Mouse (Mus musculus) granulocyte monocyte progenitor cell, adult 5-6 weeks (primary cell): ENCODE results near the gene Thpo. TPM values are rescaled to one million over a fixed set of nuclear protein-coding genes. Genes with fewer than 3 reads are reported as not detected.

Experiments used
- ATAC-seq: replicated peaks from 2 replicates; pipeline ENCODE4 v1.8.0; 2016; ENCODE audit warnings: mild to moderate bottlenecking, moderate TSS enrichment, inconsistent platforms; ENCODE audit not compliant: poor library complexity, severe bottlenecking
- total RNA-seq, 2 experiments: library from RNA; stranded (forward) in 1 of 2; stranded (reverse) in 1 of 2; fragments of 200-712, 200-1000 nt in 1 of 2; fragments of >200 nt in 1 of 2; fragmentation: Nextera tagmentation in 1 of 2; gene quantifications; 2 replicates each; pipeline ENCODE4 v1.2.3; 2014 to 2017

Thpo gene
- total RNA-seq, 2 experiments from 2014 or later, result not detected

DNA sequence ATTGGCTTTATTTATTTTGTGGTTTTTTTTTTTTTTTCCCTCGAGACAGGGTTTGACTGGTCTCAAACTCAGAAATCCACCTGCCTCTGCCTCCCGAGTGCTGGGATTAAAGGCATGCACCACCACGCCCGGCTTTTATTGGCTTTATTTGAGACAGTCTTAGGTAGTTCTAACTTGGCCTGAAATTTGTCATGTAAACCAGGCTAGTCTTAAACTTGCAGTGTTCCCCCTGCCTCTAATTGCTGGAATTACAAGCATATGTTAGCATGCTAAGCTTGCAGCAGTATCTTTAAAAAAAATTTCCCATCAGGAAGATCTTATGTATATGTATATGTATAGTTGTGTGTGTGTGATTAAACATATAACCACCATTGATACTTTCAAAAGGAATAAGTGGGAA lies 57.6 kb downstream of the Thpo start:
- no peak for ATAC-seq

DNA sequence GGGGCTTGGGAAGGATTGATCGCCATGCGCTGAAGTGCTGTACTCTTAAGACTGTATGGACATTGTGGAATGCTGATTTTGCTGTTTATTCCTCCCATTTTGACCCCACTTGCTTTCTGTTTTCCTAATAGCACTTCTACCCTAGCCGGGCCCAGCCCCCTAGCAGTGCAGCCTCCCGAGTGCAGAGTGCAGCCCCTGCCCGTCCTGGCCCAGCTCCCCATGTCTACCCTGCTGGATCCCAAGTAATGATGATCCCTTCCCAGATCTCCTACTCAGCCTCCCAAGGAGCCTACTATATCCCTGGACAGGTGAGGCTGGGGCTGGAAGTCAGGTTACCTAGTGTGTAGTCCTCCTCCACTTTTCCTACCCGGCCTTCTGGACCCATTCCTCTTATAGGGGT lies 59.1 kb downstream of the Thpo start:
- ATAC-seq, result no peak

Other genes starting within 250 kb of the Thpo start
- 61.7 and 84.4 TPM in 2 replicates for gene Eif2b5, start 235.7 kb downstream of the Thpo start, total RNA-seq (2014; fragmentation: Nextera tagmentation)
- gene Eif2b5, start 235.7 kb downstream of the Thpo start, total RNA-seq (2017), result 87.0 and 90.0 TPM in 2 replicates
- 26.4 and 30.7 TPM in 2 replicates for gene Dvl3, start 217.5 kb downstream of the Thpo start, total RNA-seq (2014; fragmentation: Nextera tagmentation)
- gene Dvl3, start 217.5 kb downstream of the Thpo start, total RNA-seq (2017), result 2.0 and 2.3 TPM in 2 replicates
- 206 and 247 TPM in 2 replicates for gene Ap2m1, start 199.0 kb downstream of the Thpo start, total RNA-seq (2014; fragmentation: Nextera tagmentation)
- gene Ap2m1, start 199.0 kb downstream of the Thpo start, total RNA-seq (2017), result 175 and 225 TPM in 2 replicates
- 33.0 and 42.3 TPM in 2 replicates for gene Abcf3, start 185.9 kb downstream of the Thpo start, total RNA-seq (2014; fragmentation: Nextera tagmentation)
- gene Abcf3, start 185.9 kb downstream of the Thpo start, total RNA-seq (2017), result 55.1 and 96.9 TPM in 2 replicates
- gene Vwa5b2, start 145.0 kb downstream of the Thpo start, total RNA-seq (2014; fragmentation: Nextera tagmentation), result not detected in 2 replicates
- gene Vwa5b2, start 145.0 kb downstream of the Thpo start, total RNA-seq (2017), result not detected in 2 replicates
- 34.5 and 65.8 TPM in 2 replicates for gene Eef1akmt4, start 122.9 kb downstream of the Thpo start, total RNA-seq (2014; fragmentation: Nextera tagmentation)
- 12.4 and 15.5 TPM in 2 replicates for gene Eef1akmt4, start 122.9 kb downstream of the Thpo start, total RNA-seq (2017)
- not detected in 2 replicates for gene Gm49333, start 122.9 kb downstream of the Thpo start, total RNA-seq (2014; fragmentation: Nextera tagmentation)
- not detected in 2 replicates for gene Gm49333, start 122.9 kb downstream of the Thpo start, total RNA-seq (2017)
- gene Alg3, start 122.8 kb downstream of the Thpo start, total RNA-seq (2014; fragmentation: Nextera tagmentation), result 39.6 and 41.2 TPM in 2 replicates
- gene Alg3, start 122.8 kb downstream of the Thpo start, total RNA-seq (2017), result 18.2 and 25.2 TPM in 2 replicates
- 0.56 TPM in 1 of 2 replicates, not detected in the other for gene Camk2n2, start 113.2 kb downstream of the Thpo start, total RNA-seq (2014; fragmentation: Nextera tagmentation)
- gene Camk2n2, start 113.2 kb downstream of the Thpo start, total RNA-seq (2017), result 0.43 and 1.8 TPM in 2 replicates
- gene Ece2, start 104.7 kb downstream of the Thpo start, total RNA-seq (2014; fragmentation: Nextera tagmentation), result 0.77 TPM in 1 of 2 replicates, not detected in the other
- gene Ece2, start 104.7 kb downstream of the Thpo start, total RNA-seq (2017), result 1.3 TPM in 1 of 2 replicates, not detected in the other
- 144 and 149 TPM in 2 replicates for gene Psmd2, start 82.9 kb downstream of the Thpo start, total RNA-seq (2014; fragmentation: Nextera tagmentation)
- 215 and 220 TPM in 2 replicates for gene Psmd2, start 82.9 kb downstream of the Thpo start, total RNA-seq (2017)
- gene Eif4g1, start 66.2 kb downstream of the Thpo start, total RNA-seq (2014; fragmentation: Nextera tagmentation), result 242 and 249 TPM in 2 replicates
- 312 and 346 TPM in 2 replicates for gene Eif4g1, start 66.2 kb downstream of the Thpo start, total RNA-seq (2017)
- 1.6 TPM in 1 of 2 replicates, not detected in the other for gene Fam131a, start 41.3 kb downstream of the Thpo start, total RNA-seq (2014; fragmentation: Nextera tagmentation)
- 0.43 TPM in 1 of 2 replicates, not detected in the other for gene Fam131a, start 41.3 kb downstream of the Thpo start, total RNA-seq (2017)
- 62.4 and 81.5 TPM in 2 replicates for gene Polr2h, start 16.8 kb downstream of the Thpo start, total RNA-seq (2014; fragmentation: Nextera tagmentation)
- 61.8 and 91.6 TPM in 2 replicates for gene Polr2h, start 16.8 kb downstream of the Thpo start, total RNA-seq (2017)
- gene Clcn2, start 16.8 kb downstream of the Thpo start, total RNA-seq (2014; fragmentation: Nextera tagmentation), result 2.6 and 6.0 TPM in 2 replicates
- 1.9 and 3.8 TPM in 2 replicates for gene Clcn2, start 16.8 kb downstream of the Thpo start, total RNA-seq (2017)
- gene Chrd, start 1.4 kb downstream of the Thpo start, total RNA-seq (2014; fragmentation: Nextera tagmentation), result not detected in 2 replicates
- not detected in 2 replicates for gene Chrd, start 1.4 kb downstream of the Thpo start, total RNA-seq (2017)